Mouse (Mus musculus): ENCODE results near the gene Tas2r113. TPM values are rescaled to one million over a fixed set of nuclear protein-coding genes. Genes with fewer than 3 reads are reported as not detected.
"Not testable (repeated sequence)": the region's sequence is repeated elsewhere in the genome, so short reads cannot be mapped to it uniquely, and the experiment has no call there.

Tas2r113 gene
- polyA plus RNA-seq (2016; fragmentation: Nextera tagmentation; extraction: Ambion mirVana), result not detected in 2 replicates

GRCm38 (mm10) chr6:132892711-132893110 is at the start of gene Tas2r113:
Tas2r113 (plus strand) TSS chr6:132893011.
- WGBS, result 76% methylated on average over 1 of the region's 1 CpGs
- H3K4me1 ChIP-seq, result no peaks in the 10 kb centered on the region
- no peaks in the 10 kb centered on the region for H3K27me3 ChIP-seq (ENCODE audit: insufficient read depth, poor library complexity, severe bottlenecking)
- H3K36me3 ChIP-seq, result no peaks in the 10 kb centered on the region
- DNase-seq (ENCODE audit: low spot score), result no peak
- no peak within 1 kb of the TSS for H3K27ac ChIP-seq
- no peaks in the 10 kb centered on the region for H3K9me3 ChIP-seq
- H3K4me3 ChIP-seq, result no peak within 1 kb of the TSS

- H3K9me3 ChIP-seq, result no peaks in the 10 kb centered on the region
Observed at GRCm38 (mm10) chr6:132846842-132847241, 46.0 kb upstream of the Tas2r113 start, which contains the start of gene Tas2r123. Tas2r123 (plus strand) TSS chr6:132847142.

GRCm38 (mm10) chr6:132855138-132855537 is 37.7 kb upstream of the Tas2r113 start, which contains the start of gene Tas2r116:
Tas2r116 (plus strand) TSS chr6:132855438.
- no peaks in the 10 kb centered on the region for H3K27me3 ChIP-seq (ENCODE audit: insufficient read depth, poor library complexity, severe bottlenecking)
- DNase-seq (ENCODE audit: low spot score), result no peak
- no peak within 1 kb of the TSS for H3K27ac ChIP-seq
- H3K36me3 ChIP-seq, result no peaks in the 10 kb centered on the region
- no peaks in the 10 kb centered on the region for H3K9me3 ChIP-seq
- H3K4me1 ChIP-seq, result no peaks in the 10 kb centered on the region
- no peak within 1 kb of the TSS for H3K4me3 ChIP-seq
- 88% methylated on average over 1 of the region's 1 CpGs for WGBS

More at GRCm38 (mm10) chr6:132846842-132847241, 46.0 kb upstream of the Tas2r113 start, which contains the start of gene Tas2r123:
- H3K27ac ChIP-seq, result no peak within 1 kb of the TSS
- no peak within 1 kb of the TSS for H3K4me3 ChIP-seq
- H3K36me3 ChIP-seq, result no peaks in the 10 kb centered on the region
- WGBS, result 69% methylated on average over 1 of the region's 1 CpGs
- no peaks in the 10 kb centered on the region for H3K4me1 ChIP-seq
- no peaks in the 10 kb centered on the region for H3K27me3 ChIP-seq (ENCODE audit: insufficient read depth, poor library complexity, severe bottlenecking)
- DNase-seq (ENCODE audit: low spot score), result no peak

- H3K4me1 ChIP-seq, result no peaks in the 10 kb centered on the region
- no peaks in the 10 kb centered on the region for H3K9me3 ChIP-seq
- H3K27ac ChIP-seq, result no peak within 1 kb of the TSS
- H3K4me3 ChIP-seq, result no peak within 1 kb of the TSS
- DNase-seq (ENCODE audit: low spot score), result no peak
- no peaks in the 10 kb centered on the region for H3K36me3 ChIP-seq
- no peaks in the 10 kb centered on the region for H3K27me3 ChIP-seq (ENCODE audit: insufficient read depth, poor library complexity, severe bottlenecking)
Observed at GRCm38 (mm10) chr6:132867708-132868107, 25.1 kb upstream of the Tas2r113 start, which contains the start of gene Tas2r110. Tas2r110 (plus strand) TSS chr6:132868008.

GRCm38 (mm10) chr6:132909351-132909750 is 16.5 kb downstream of the Tas2r113 start, which contains the start of gene Tas2r125:
Tas2r125 (plus strand) TSS chr6:132909651.
- Histone ChIP-seq H3K36me3 (no peaks in the 10 kb centered on the region), H3K4me3 (no peak within 1 kb of the TSS), H3K27me3 (ENCODE audit: insufficient read depth, poor library complexity, severe bottlenecking) (no peaks in the 10 kb centered on the region), H3K27ac (no peak within 1 kb of the TSS), H3K4me1 (no peaks in the 10 kb centered on the region), H3K9me3 (no peaks in the 10 kb centered on the region)
- 81% methylated on average over 3 of the region's 3 CpGs for WGBS
- no peak for DNase-seq (ENCODE audit: low spot score)

GRCm38 (mm10) chr6:132941376-132941775 is 48.6 kb downstream of the Tas2r113 start:
- H3K9me3 ChIP-seq; H3K36me3 ChIP-seq; H3K4me3 ChIP-seq; H3K4me1 ChIP-seq; H3K27ac ChIP-seq; H3K27me3 ChIP-seq (ENCODE audit: insufficient read depth, poor library complexity, severe bottlenecking); DNase-seq (ENCODE audit: low spot score): not testable (repeated sequence)

Other genes with a start within 250 kb of the Tas2r113 start
- not detected in 2 replicates for gene A630073D07Rik, start 241.5 kb upstream of the Tas2r113 start, polyA plus RNA-seq (2016; fragmentation: Nextera tagmentation; extraction: Ambion mirVana)
- not detected in 2 replicates for gene Tas2r120, start 236.1 kb upstream of the Tas2r113 start, polyA plus RNA-seq (2016; fragmentation: Nextera tagmentation; extraction: Ambion mirVana)
- not detected in 2 replicates for gene Tas2r121, start 192.0 kb upstream of the Tas2r113 start, polyA plus RNA-seq (2016; fragmentation: Nextera tagmentation; extraction: Ambion mirVana)
- not detected in 2 replicates for gene Tas2r122, start 181.1 kb upstream of the Tas2r113 start, polyA plus RNA-seq (2016; fragmentation: Nextera tagmentation; extraction: Ambion mirVana)
- gene Tas2r115, start 155.0 kb upstream of the Tas2r113 start, polyA plus RNA-seq (2016; fragmentation: Nextera tagmentation; extraction: Ambion mirVana), result not detected in 2 replicates
- gene Tas2r124, start 138.3 kb upstream of the Tas2r113 start, polyA plus RNA-seq (2016; fragmentation: Nextera tagmentation; extraction: Ambion mirVana), result not detected in 2 replicates
- not detected in 2 replicates for gene Tas2r102, start 130.9 kb upstream of the Tas2r113 start, polyA plus RNA-seq (2016; fragmentation: Nextera tagmentation; extraction: Ambion mirVana)
- gene Tas2r136, start 114.8 kb upstream of the Tas2r113 start, polyA plus RNA-seq (2016; fragmentation: Nextera tagmentation; extraction: Ambion mirVana), result not detected in 2 replicates
- gene Tas2r117, start 90.2 kb upstream of the Tas2r113 start, polyA plus RNA-seq (2016; fragmentation: Nextera tagmentation; extraction: Ambion mirVana), result not detected in 2 replicates
- not detected in 2 replicates for gene Tas2r123, start 45.9 kb upstream of the Tas2r113 start, polyA plus RNA-seq (2016; fragmentation: Nextera tagmentation; extraction: Ambion mirVana)
- gene Tas2r116, start 37.6 kb upstream of the Tas2r113 start, polyA plus RNA-seq (2016; fragmentation: Nextera tagmentation; extraction: Ambion mirVana), result not detected in 2 replicates
- not detected in 2 replicates for gene Tas2r110, start 25.0 kb upstream of the Tas2r113 start, polyA plus RNA-seq (2016; fragmentation: Nextera tagmentation; extraction: Ambion mirVana)
- gene Tas2r125, start 16.6 kb downstream of the Tas2r113 start, polyA plus RNA-seq (2016; fragmentation: Nextera tagmentation; extraction: Ambion mirVana), result not detected in 2 replicates
- not detected in 2 replicates for gene Tas2r129, start 58.1 kb downstream of the Tas2r113 start, polyA plus RNA-seq (2016; fragmentation: Nextera tagmentation; extraction: Ambion mirVana)
- not detected in 2 replicates for gene Tas2r131, start 64.9 kb downstream of the Tas2r113 start, polyA plus RNA-seq (2016; fragmentation: Nextera tagmentation; extraction: Ambion mirVana)
- gene Tas2r109, start 88.0 kb downstream of the Tas2r113 start, polyA plus RNA-seq (2016; fragmentation: Nextera tagmentation; extraction: Ambion mirVana), result not detected in 2 replicates
- not detected in 2 replicates for gene Tas2r103, start 144.1 kb downstream of the Tas2r113 start, polyA plus RNA-seq (2016; fragmentation: Nextera tagmentation; extraction: Ambion mirVana)
- gene Tas2r140, start 162.8 kb downstream of the Tas2r113 start, polyA plus RNA-seq (2016; fragmentation: Nextera tagmentation; extraction: Ambion mirVana), result not detected in 2 replicates
- 48.1 and 60.1 TPM in 2 replicates for gene Smim10l1, start 211.9 kb downstream of the Tas2r113 start, polyA plus RNA-seq (2016; fragmentation: Nextera tagmentation; extraction: Ambion mirVana)